Mouse (Mus musculus): Measurements from ENCODE around the gene Efl1. TPM values are rescaled to one million over a fixed set of nuclear protein-coding genes. Genes with fewer than 3 reads are reported as not detected.
A peak's percentile ranks its signal among the peaks of the same experiment; 100 is the strongest.

Gene Efl1
- 16.7 and 18.2 TPM in 2 replicates for polyA plus RNA-seq (2015; fragmentation: Nextera tagmentation; extraction: Ambion mirVana)

DNA sequence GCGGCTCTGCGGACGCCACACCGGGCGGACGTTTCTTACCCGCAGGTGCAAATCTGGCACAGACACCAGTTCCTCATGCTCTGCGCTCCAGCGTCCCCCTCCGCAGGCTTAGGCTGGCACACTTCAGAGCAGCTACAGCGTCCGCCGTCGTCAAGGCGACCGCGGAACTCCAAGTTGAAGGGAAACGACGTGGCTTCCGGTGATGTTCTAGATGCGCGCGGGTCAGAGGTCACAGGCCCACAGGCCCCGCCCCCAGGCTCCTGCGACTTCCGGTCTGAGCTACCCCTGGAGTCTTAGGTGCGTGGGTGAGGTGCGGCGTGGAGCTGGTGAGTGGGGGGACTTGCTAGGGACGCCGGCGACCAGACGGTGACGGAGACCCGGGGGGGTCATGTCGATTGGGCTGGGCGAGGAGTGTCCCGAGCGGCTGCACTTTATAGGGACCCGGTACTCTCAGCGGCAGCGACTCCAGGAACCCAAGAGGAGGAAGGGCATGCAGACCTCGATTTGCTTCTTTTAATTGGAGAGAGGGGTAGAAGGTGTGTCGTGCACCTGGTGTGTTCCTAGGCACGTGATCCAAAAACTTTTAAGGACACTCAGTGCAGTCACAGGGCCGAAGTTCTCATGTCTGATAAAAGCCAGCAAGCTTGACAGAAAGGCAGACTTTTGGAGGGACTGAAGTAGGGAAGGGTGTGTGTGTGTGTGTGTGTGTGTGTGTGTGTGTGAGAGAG, at the start of gene Efl1, which contains the start of gene Saxo2:
Gene Efl1 (plus strand): TSS at position 262 of the 728 bp plus-strand sequence.
Gene Saxo2 (minus strand): TSS at position 176 of the 728 bp plus-strand sequence.
- peak within 1 kb of the TSS; percentile 77 for H3K4me3 ChIP-seq
- peaks cover 27% of the 10 kb centered on the region for H3K4me1 ChIP-seq (replicated peaks)
- H3K9ac ChIP-seq, result peak within 1 kb of the TSS; percentile 80
- no peaks in the 10 kb centered on the region for H3K9me3 ChIP-seq
- H3K36me3 ChIP-seq, result 0 out of 2 replicates have a peak, but pooled peaks cover 5% of the 10 kb centered on the region
- WGBS, result under 1% methylated on average over 46 of the region's 46 CpGs
- H3K27ac ChIP-seq (replicated peaks), result 0 out of 2 replicates have a peak within 1 kb of the TSS, but pooled peaks have one; percentile 29
- peak within 1 kb of the TSS; percentile 74 for H3K4me2 ChIP-seq
- ATAC-seq (ENCODE audit: low read depth), result peak; percentile 100
- no peaks in the 10 kb centered on the region for H3K27me3 ChIP-seq

DNA sequence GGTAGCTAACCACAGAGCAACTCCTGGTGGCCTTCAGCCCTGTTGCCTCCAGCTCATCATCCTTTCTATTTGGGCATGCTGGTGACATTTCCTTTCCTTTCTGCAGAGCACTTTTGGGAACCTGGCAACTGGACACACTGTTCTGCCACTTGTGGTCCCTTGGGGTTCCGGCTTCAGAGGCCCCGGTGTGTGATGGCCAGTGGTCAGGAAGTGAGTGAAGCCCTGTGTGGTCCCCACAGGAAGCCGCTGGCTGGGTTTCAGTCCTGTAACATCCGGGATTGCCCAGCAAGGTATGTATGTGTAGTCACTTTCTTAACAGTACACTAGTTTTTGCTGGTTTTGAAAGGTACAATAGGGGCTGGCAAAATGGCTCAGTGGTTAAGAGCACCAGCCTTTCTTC, 46.4 kb upstream of the Efl1 start:
- WGBS, result 71% methylated on average over 4 of the region's 4 CpGs
- no peak overlapping the region for H3K27ac ChIP-seq (replicated peaks)
- no peak for ATAC-seq (ENCODE audit: low read depth)
- H3K9me3 ChIP-seq, result no peaks in the 10 kb centered on the region
- H3K4me3 ChIP-seq, result no peak overlapping the region
- peaks cover 9% of the 10 kb centered on the region; the same call in 1 of the 2 replicates for H3K4me1 ChIP-seq (replicated peaks)
- H3K9ac ChIP-seq, result no peak overlapping the region
- H3K4me2 ChIP-seq, result no peak overlapping the region
- H3K27me3 ChIP-seq, result no peaks in the 10 kb centered on the region
- H3K36me3 ChIP-seq, result no peaks in the 10 kb centered on the region

DNA sequence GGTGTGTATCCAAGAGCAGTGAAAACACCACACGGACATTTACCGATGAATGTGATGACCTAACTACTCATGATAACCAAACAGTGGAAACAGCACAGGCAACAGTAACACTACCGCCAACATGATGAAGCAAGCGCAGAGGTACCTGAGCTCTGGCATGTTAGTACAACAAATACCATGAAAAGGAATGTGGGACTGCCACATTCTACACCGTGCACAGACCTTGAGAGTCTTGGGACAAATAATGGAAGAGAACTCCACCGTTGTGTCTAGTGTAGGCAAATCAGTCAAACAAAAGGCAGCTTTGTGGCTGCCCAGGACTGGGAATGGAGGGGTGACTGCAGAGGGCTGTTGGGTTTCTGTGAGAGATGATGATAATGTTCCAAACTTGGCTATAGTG, 43.0 kb upstream of the Efl1 start:
- H3K9me3 ChIP-seq, result no peaks in the 10 kb centered on the region
- no peaks in the 10 kb centered on the region for H3K36me3 ChIP-seq
- H3K27me3 ChIP-seq, result no peaks in the 10 kb centered on the region
- WGBS, result 85% methylated on average over 6 of the region's 6 CpGs
- peaks cover 9% of the 10 kb centered on the region; the same call in 1 of the 2 replicates for H3K4me1 ChIP-seq (replicated peaks)
- H3K4me2 ChIP-seq, result no peak overlapping the region
- no peak for ATAC-seq (ENCODE audit: low read depth)
- no peak overlapping the region for H3K4me3 ChIP-seq
- H3K9ac ChIP-seq, result no peak overlapping the region
- no peak overlapping the region for H3K27ac ChIP-seq (replicated peaks)

DNA sequence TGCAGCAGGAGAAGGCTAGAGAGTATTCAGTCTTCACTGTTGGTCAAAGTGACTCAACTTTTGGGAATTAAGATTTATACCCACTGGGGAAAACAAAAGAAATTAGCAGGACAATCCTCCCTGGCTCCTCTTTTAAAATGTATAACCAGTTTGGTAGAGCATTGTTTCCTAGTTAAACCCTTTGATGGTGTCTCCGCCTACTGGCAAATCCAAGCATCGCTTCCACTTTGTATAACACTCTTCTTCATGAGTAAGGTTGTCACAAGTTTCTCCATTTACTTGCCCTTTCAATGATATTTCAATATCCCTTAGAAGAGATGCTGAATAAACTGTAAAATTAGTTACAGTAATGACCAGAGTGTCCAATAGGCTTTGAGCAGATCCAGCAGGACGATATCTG, 38.8 kb upstream of the Efl1 start:
- WGBS, result 77% methylated on average over 3 of the region's 3 CpGs
- Histone ChIP-seq H3K4me2 (no peak overlapping the region), H3K9ac (no peak overlapping the region), H3K4me3 (no peak overlapping the region), H3K4me1 (replicated peaks) (no peaks in the 10 kb centered on the region), H3K27me3 (no peaks in the 10 kb centered on the region), H3K9me3 (no peaks in the 10 kb centered on the region), H3K36me3 (no peaks in the 10 kb centered on the region), H3K27ac (replicated peaks) (no peak overlapping the region)
- no peak for ATAC-seq (ENCODE audit: low read depth)

DNA sequence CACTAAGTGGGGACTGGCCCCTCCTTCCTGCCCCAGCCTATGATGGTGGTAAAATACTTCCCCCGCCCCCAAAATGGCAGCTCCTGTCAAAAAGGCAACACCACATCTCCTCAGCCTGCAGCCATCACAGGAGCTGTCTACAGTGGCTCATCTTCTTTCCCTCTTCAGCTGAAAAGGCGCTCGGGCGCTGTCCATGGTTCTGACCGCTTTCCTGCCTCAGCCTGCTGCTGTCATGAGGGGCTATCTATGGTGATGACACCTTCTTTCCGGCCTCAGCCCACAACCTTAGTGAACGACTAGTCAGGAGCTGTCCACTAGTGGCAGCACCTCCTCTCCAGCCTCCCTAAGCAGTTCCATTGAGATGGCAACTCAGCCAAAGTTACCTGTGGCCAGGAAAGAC, 23.1 kb upstream of the Efl1 start:
- Histone ChIP-seq H3K9ac (no peak overlapping the region), H3K27me3 (no peaks in the 10 kb centered on the region), H3K4me2 (no peak overlapping the region), H3K4me3 (no peak overlapping the region), H3K27ac (replicated peaks) (no peak overlapping the region), H3K36me3 (no peaks in the 10 kb centered on the region), H3K9me3 (no peaks in the 10 kb centered on the region), H3K4me1 (replicated peaks) (no peaks in the 10 kb centered on the region)
- ATAC-seq (ENCODE audit: low read depth), result no peak
- 19% methylated on average over 7 of the region's 7 CpGs for WGBS

DNA sequence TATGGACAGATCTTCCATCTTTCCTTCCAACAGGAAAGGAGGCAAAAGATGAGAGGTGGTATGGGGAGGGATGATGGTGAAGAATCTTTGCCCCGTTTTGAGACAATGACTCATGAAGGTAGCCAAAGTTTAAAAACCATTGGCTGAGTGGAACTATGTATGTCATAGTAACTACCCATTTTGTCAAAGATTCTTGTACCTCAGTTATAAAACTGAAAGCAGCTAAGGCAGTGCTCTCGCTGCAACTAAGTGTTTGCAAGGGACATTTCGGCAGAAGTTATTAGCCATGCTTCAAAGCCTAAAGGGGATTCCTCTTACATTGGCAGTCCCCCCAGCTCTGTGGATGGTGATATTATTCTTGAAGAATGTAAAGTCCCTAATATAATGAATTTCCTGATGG, 1.2 kb upstream of the Efl1 start:
- H3K27ac ChIP-seq (replicated peaks), result no peak overlapping the region
- H3K4me3 ChIP-seq, result no peak overlapping the region
- H3K9me3 ChIP-seq, result no peaks in the 10 kb centered on the region
- H3K36me3 ChIP-seq, result 0 out of 2 replicates have a peak, but pooled peaks cover 2% of the 10 kb centered on the region
- peaks cover 27% of the 10 kb centered on the region for H3K4me1 ChIP-seq (replicated peaks)
- no peaks in the 10 kb centered on the region for H3K27me3 ChIP-seq
- no peak for ATAC-seq (ENCODE audit: low read depth)
- no peak overlapping the region for H3K4me2 ChIP-seq
- H3K9ac ChIP-seq, result no peak overlapping the region
- 93% methylated on average over 3 of the region's 3 CpGs for WGBS

DNA sequence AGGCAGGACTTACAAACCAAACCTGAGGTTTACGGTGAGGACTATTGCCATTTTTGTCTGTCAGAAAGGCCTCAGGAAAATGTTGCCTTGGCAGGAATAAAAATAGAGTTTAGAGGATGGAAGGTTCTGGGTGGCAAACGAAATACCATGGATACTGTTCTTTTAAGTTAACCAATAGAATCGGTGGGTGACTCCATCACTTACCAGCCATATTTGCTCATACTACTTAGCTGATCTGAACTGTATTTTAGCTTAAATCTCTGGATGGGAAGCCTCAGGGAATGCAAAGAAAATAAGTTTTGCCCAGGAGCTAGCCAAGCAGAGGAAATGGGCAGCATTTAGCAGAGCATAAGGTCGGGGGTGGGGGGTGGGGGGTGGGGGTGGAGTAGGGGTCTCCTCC, 505 bp upstream of the Efl1 start:
- Histone ChIP-seq H3K4me2 (peak overlapping the region; percentile 74), H3K9me3 (no peaks in the 10 kb centered on the region), H3K4me3 (peak overlapping the region; percentile 77), H3K36me3 (0 out of 2 replicates have a peak, but pooled peaks cover 5% of the 10 kb centered on the region), H3K4me1 (replicated peaks) (peaks cover 27% of the 10 kb centered on the region), H3K9ac (peak overlapping the region; percentile 80), H3K27ac (replicated peaks) (no peak overlapping the region), H3K27me3 (no peaks in the 10 kb centered on the region)
- no peak; the same call in 1 of the 2 replicates for ATAC-seq (ENCODE audit: low read depth)
- 37% methylated on average over 4 of the region's 4 CpGs for WGBS

DNA sequence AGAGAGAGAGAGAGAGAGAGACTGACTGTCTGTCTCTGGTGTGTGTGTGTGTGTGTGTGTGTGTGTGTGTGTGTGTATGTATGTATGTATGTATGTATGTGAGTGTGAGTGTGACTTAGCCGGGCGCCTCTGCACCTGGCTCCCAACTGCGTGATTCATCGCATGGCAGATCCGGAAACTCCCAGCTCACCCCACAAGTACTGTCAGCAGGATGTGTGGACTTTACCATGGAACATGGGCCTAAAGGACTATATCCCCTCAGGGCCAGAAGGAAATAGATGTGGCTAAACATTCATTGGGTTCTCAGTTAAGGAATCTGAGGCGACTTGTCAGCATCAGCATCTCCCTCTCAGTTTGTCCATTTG, 649 bp downstream of the Efl1 start:
- peak overlapping the region; percentile 80 for H3K9ac ChIP-seq
- H3K4me3 ChIP-seq, result peak overlapping the region; percentile 77
- 18% methylated on average over 6 of the region's 6 CpGs for WGBS
- no peaks in the 10 kb centered on the region for H3K9me3 ChIP-seq
- no peaks in the 10 kb centered on the region for H3K27me3 ChIP-seq
- peak; percentile 16 for ATAC-seq (ENCODE audit: low read depth)
- H3K27ac ChIP-seq (replicated peaks), result no peak overlapping the region
- H3K4me1 ChIP-seq (replicated peaks), result peaks cover 27% of the 10 kb centered on the region
- H3K36me3 ChIP-seq, result 0 out of 2 replicates have a peak, but pooled peaks cover 5% of the 10 kb centered on the region
- peak overlapping the region; percentile 74 for H3K4me2 ChIP-seq

DNA sequence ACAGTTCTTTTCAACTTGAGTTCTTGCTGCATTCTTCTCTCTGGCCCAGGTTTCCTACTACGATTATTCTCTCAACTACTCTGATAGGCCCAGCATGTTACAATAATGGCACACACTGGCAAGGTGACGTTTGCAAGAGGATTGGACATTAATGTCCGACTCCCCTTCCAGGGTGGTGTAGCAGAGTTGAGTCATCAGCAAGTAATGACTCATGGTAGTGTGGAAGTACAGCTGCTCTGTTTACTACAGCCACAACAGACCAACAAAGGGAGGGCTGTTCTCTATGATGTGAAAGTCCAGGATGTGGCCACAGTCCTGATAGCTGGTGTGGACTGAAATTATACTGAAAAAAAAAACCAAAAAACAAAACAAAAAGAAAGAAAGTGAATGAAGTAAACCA, 16.2 kb downstream of the Efl1 start:
- no peak overlapping the region for H3K9ac ChIP-seq
- H3K27me3 ChIP-seq, result no peaks in the 10 kb centered on the region
- H3K4me3 ChIP-seq, result no peak overlapping the region
- no peaks in the 10 kb centered on the region for H3K4me1 ChIP-seq (replicated peaks)
- 89% methylated on average over 3 of the region's 3 CpGs for WGBS
- H3K27ac ChIP-seq (replicated peaks), result no peak overlapping the region
- peaks cover 47% of the 10 kb centered on the region for H3K36me3 ChIP-seq
- no peak for ATAC-seq (ENCODE audit: low read depth)
- no peak overlapping the region for H3K4me2 ChIP-seq
- no peaks in the 10 kb centered on the region for H3K9me3 ChIP-seq

DNA sequence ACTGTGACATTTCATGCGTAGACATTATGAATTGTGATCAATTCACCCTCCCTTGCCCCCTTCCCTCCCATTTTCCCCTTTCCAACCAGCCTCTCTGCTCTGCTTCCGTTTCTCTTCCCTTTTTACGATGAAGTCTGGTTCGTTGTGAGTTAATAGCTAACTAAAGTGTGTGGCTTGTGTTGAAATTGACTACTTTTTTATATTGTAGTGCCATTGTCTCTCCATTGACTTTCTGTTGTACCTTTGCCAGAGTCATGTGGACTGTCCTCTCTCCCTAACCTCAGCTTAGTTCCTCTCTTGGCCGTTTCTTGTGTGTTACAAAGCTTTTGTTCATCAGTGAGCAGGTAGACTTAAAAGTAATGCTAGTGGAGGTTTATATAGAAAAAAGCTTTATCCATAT, 27.6 kb downstream of the Efl1 start:
- H3K36me3 ChIP-seq, result peaks cover 47% of the 10 kb centered on the region
- H3K9me3 ChIP-seq, result no peaks in the 10 kb centered on the region
- no peak overlapping the region for H3K4me3 ChIP-seq
- no peak for ATAC-seq (ENCODE audit: low read depth)
- no peak overlapping the region for H3K4me2 ChIP-seq
- H3K27ac ChIP-seq (replicated peaks), result no peak overlapping the region
- no peak overlapping the region for H3K9ac ChIP-seq
- no peaks in the 10 kb centered on the region for H3K27me3 ChIP-seq
- no peaks in the 10 kb centered on the region for H3K4me1 ChIP-seq (replicated peaks)
- WGBS, result 68% methylated on average over 5 of the region's 5 CpGs

DNA sequence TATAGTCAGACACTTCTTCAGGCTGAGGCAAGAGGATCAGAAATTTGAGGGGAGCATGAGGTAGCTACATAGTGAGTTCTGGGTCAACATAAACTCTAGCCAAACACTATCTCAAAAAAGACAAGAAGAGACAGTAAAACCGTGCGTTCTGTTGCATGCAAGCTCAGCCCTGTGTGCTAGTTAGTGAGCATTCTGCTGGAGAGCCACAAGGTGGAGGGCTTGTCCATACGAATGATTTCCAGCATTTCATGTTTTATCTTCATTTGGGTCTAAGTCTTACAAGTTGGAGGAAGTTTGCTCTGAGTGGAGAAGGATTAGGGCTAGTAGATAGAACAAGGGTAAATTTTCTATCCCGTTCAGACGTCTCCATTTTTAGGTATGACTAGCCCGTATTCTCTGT, 28.4 kb downstream of the Efl1 start:
- H3K27ac ChIP-seq (replicated peaks), result no peak overlapping the region
- H3K4me1 ChIP-seq (replicated peaks), result no peaks in the 10 kb centered on the region
- ATAC-seq (ENCODE audit: low read depth), result no peak
- no peak overlapping the region for H3K4me2 ChIP-seq
- WGBS, result 89% methylated on average over 6 of the region's 6 CpGs
- H3K9me3 ChIP-seq, result no peaks in the 10 kb centered on the region
- no peaks in the 10 kb centered on the region for H3K27me3 ChIP-seq
- H3K36me3 ChIP-seq, result peaks cover 48% of the 10 kb centered on the region
- H3K4me3 ChIP-seq, result no peak overlapping the region
- no peak overlapping the region for H3K9ac ChIP-seq

DNA sequence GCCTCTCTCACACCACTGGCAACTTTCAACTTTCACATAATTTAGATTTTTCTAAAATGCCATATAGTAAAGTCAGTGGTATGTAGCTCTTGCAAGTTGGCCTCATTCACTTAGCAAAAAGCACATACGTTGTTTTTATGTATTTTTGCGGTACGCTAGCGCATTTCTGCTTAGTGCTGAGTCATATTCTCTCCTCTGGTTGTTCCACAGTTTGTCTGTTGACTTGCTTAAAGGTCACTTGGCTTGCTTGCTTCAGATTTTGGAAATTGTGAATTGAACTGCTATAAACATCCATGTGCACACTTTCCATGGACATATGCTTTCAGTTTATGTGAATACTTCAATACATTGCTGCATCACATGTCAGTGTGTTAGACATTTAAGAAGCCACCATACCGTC, 31.5 kb downstream of the Efl1 start:
- Histone ChIP-seq H3K4me2 (no peak overlapping the region), H3K9ac (no peak overlapping the region), H3K9me3 (no peaks in the 10 kb centered on the region), H3K4me1 (replicated peaks) (no peaks in the 10 kb centered on the region), H3K27ac (replicated peaks) (no peak overlapping the region), H3K36me3 (peaks cover 39% of the 10 kb centered on the region), H3K27me3 (no peaks in the 10 kb centered on the region), H3K4me3 (no peak overlapping the region)
- ATAC-seq (ENCODE audit: low read depth), result no peak
- 92% methylated on average over 5 of the region's 5 CpGs for WGBS

DNA sequence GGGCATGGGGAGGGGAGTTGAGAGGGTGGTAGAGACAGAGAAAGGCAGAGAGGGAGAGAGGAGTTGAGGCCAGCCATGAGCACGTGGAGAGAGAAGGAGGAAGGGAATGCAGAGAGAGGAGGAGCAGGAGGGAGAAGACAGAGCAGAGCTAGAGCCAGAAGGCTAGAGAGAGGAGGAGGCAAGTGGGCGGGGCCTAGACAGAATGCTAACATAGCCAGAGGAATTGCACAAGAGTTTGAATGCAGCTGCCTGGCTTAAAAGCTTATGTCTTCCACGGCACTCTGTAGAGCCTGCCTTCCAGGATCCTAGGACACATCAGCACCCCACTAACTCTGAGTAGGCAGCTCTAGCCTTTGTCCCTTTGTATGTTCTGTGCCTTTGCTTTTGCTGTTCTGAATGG, 40.3 kb downstream of the Efl1 start:
- Histone ChIP-seq H3K36me3 (peaks cover 45% of the 10 kb centered on the region), H3K4me1 (replicated peaks) (no peaks in the 10 kb centered on the region), H3K27ac (replicated peaks) (no peak overlapping the region), H3K9me3 (no peaks in the 10 kb centered on the region), H3K4me3 (no peak overlapping the region), H3K4me2 (no peak overlapping the region), H3K9ac (no peak overlapping the region), H3K27me3 (no peaks in the 10 kb centered on the region)
- 45% methylated on average over 3 of the region's 3 CpGs for WGBS
- ATAC-seq (ENCODE audit: low read depth), result no peak

All from neural tube, embryonic 13.5 days (tissue).